Mouse (Mus musculus): ENCODE data around the gene Mark4. TPM values are rescaled to one million over a fixed set of nuclear protein-coding genes. Genes with fewer than 3 reads are reported as not detected.

The Mark4 gene
- polyA plus RNA-seq, 1 experiment = 29.2 TPM

DNA sequence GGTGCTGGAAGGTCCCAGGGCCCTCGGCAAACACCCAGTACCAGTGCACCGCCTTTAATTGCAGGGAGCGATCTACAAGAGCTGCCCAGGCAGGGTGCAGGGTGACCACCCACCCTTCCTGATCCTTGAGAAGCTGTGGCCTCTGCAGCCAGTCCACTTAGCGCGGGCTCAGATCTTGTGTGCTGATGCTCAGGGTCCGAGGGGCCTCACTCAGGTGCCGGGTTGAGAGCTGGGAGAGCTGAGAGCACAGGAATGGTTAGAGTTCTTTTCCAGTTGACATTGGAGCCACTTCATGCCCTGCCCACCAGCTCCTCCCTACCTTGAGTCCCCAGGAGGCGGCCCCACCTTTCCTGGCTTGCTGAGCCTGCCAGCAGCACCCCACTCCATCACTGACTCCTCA, 64.1 kb downstream of the Mark4 start:
- 74% methylated on average over 8 of the region's 8 CpGs for WGBS
- no peak for DNase-seq
- TF ChIP-seq CTCF (IDR thresholded peaks at IDR 0.05; ENCODE audit: insufficient read depth, low read length) (no peak), POLR2A (IDR thresholded peaks at IDR 0.05; ENCODE audit: borderline replicate concordance, extremely low read depth, low read depth, low read length) (no peak)
- H3K4me1 ChIP-seq (ENCODE audit: control insufficient read depth, insufficient read depth, low read length) = no peaks in the 10 kb centered on the region
- no peak overlapping the region for H3K4me3 ChIP-seq (replicated peaks; ENCODE audit: extremely low read depth, low read depth, low read length)

DNA sequence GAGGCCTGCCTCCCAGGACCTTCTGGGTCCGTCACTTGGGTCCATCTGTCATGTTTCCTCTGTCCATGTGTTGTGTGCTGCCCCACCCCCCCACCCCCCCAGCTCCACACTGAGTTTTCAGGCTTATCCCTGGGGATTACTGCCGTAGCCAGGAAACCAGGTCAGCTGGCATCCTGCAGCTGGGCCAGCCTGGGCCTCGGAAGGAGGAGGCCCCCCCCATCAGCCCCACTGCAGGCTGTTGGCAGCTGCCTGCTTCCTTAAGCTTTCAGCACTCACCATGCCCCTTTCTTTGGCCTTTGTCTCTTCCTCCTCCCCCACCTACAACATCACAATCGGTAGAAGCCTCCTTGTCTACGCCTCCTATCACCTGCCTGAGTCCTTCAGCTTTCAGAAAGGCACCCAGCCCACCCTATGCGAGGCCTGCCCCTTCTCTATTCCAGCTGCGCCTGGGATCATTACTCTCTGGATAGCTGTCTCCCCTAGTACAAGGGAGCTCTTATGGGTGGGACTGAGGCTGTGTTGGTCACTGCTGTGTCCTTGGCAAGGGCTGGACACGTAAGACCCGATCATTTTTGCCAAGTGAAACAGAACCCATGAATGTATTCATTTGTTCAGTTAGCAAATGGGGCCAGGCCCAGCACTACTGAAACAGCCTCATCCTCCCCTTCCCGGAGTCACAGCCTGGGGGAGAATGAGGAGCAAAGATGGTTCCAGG, 69.8 kb downstream of the Mark4 start:
- Histone ChIP-seq H3K4me3 (replicated peaks; ENCODE audit: extremely low read depth, low read depth, low read length) (no peak overlapping the region), H3K4me1 (ENCODE audit: control insufficient read depth, insufficient read depth, low read length) (no peaks in the 10 kb centered on the region)
- TF ChIP-seq POLR2A (IDR thresholded peaks at IDR 0.05; ENCODE audit: borderline replicate concordance, extremely low read depth, low read depth, low read length) = no peak
- 73% methylated on average over 10 of the region's 10 CpGs for WGBS
- no peak for DNase-seq

DNA sequence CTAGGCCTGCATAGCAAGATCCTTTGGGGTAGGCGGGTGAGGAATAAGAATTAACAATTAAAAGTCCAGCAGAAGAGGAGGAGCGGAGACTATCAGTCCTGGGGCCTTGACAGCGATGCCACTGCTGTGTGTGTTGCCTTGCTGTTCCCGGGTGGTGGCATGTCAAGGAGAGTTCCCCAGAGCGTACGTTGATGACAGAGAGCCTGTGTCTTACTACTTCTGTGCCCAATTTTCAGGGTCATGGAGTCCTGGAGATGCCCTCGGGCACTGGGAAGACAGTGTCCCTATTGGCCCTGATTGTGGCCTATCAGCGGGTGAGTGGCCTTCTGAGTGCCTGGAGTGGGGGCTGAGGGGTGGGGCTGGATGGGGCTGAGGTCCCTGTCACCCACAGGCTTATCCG, 74.9 kb downstream of the Mark4 start:
- no peak for TF ChIP-seq CTCF (IDR thresholded peaks at IDR 0.05; ENCODE audit: insufficient read depth, low read length)
- no peak for TF ChIP-seq POLR2A (IDR thresholded peaks at IDR 0.05; ENCODE audit: borderline replicate concordance, extremely low read depth, low read depth, low read length)
- H3K4me1 ChIP-seq (ENCODE audit: control insufficient read depth, insufficient read depth, low read length) = 0 out of 2 replicates have a peak, but pooled peaks cover 4% of the 10 kb centered on the region
- 92% methylated on average over 9 of the region's 9 CpGs for WGBS
- H3K4me3 ChIP-seq (replicated peaks; ENCODE audit: extremely low read depth, low read depth, low read length) = no peak overlapping the region
- no peak for DNase-seq

DNA sequence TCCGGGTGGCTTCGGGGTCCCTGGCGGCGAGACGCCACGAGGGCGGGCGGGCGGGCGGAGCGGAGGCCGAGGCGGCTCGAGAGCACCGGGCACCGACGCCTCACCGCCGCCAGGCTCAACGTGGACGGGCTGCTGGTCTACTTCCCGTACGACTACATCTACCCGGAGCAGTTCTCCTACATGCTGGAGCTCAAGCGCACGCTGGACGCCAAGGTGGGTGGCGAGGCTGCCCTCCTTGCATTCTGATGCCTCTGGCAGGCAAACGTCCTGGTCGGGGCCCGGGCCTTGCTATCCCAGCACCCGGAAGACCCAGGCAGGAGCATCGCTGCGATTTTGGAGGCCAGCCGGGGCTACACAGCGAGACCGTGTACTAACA, 76.5 kb downstream of the Mark4 start:
- Histone ChIP-seq H3K4me3 (replicated peaks; ENCODE audit: extremely low read depth, low read depth, low read length) (peak overlapping the region; percentile 73), H3K4me1 (ENCODE audit: control insufficient read depth, insufficient read depth, low read length) (0 out of 2 replicates have a peak, but pooled peaks cover 4% of the 10 kb centered on the region)
- no peak for DNase-seq
- TF ChIP-seq POLR2A (IDR thresholded peaks at IDR 0.05; ENCODE audit: borderline replicate concordance, extremely low read depth, low read depth, low read length) (no peak), CTCF (IDR thresholded peaks at IDR 0.05; ENCODE audit: insufficient read depth, low read length) (no peak)
- under 1% methylated on average over 37 of the region's 37 CpGs for WGBS

DNA sequence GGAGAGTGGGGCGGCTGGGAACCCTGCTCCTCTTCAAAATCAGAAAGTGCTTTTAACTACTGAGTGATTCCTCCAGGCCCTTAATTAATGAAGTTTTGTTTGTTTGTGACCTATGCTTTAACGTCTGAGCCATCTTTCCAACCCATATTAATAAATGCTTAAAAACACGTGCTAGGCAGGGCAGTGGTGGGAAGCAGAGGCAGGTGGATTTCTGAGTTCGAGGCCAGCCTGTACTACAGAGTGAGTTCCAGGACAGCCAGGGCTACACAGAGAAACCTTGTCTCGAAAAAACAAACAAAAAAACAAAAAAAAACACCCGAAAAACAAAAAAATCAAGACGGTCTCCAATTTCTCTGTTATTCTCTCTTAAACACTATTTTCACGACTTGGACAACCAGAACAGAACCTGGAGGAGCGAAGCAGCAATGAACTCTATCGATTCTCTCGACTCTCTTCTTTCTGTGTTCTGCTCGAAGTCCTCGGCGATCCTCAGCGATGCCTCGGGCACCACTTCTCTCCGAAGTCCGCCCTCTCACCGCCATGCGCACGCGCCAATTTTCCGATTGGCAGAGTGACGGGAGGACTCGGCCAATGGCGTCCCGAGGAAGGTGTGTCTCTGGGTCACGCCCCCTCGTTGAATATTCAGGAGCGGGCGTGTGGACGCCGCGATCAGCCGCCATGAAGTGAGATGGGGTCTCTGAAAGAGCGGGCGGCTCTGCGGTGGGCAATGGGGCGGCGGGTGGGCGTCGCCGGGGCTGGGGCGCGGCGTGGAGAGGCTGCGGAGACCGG, 77.0 kb downstream of the Mark4 start, which contains the start of gene Ercc2:
Gene Ercc2 (plus strand): TSS at position 634 of the 789 bp plus-strand sequence.
- peak within 1 kb of the TSS; percentile 73 for H3K4me3 ChIP-seq (replicated peaks; ENCODE audit: extremely low read depth, low read depth, low read length)
- WGBS = 6% methylated on average over 48 of the region's 48 CpGs
- H3K4me1 ChIP-seq (ENCODE audit: control insufficient read depth, insufficient read depth, low read length) = 0 out of 2 replicates have a peak, but pooled peaks cover 4% of the 10 kb centered on the region
- peak; percentile 98 for DNase-seq
- TF ChIP-seq CTCF (IDR thresholded peaks at IDR 0.05; ENCODE audit: insufficient read depth, low read length) = no peak
- TF ChIP-seq POLR2A (IDR thresholded peaks at IDR 0.05; ENCODE audit: borderline replicate concordance, extremely low read depth, low read depth, low read length) = 0 out of 2 replicates have a peak, but pooled peaks have one; percentile 41

DNA sequence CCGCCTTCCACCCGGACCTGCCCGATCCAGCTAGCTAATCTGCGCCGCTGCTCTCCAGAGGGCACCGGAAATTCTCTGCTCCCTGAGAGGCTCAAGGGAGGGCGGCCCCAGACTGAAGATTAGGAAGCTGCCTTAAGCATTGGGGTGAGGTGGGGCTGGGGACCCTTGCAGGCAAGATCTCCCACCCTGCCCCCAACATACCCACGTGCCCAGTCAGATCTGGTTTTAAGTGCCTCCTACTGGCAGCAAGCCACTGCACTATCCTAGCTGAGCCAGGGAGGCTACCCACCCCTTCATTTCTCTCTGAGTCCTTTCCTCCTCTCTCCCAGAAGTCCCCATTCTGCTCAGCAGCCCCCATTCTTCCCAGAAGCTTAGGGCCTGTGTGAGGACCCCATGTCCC, 80.6 kb downstream of the Mark4 start:
- WGBS = 61% methylated on average over 8 of the region's 8 CpGs
- H3K4me3 ChIP-seq (replicated peaks; ENCODE audit: extremely low read depth, low read depth, low read length) = no peak overlapping the region
- 0 out of 2 replicates have a peak, but pooled peaks cover 2% of the 10 kb centered on the region for H3K4me1 ChIP-seq (ENCODE audit: control insufficient read depth, insufficient read depth, low read length)
- peak; percentile 31 for DNase-seq
- TF ChIP-seq CTCF (IDR thresholded peaks at IDR 0.05; ENCODE audit: insufficient read depth, low read length) (no peak), POLR2A (IDR thresholded peaks at IDR 0.05; ENCODE audit: borderline replicate concordance, extremely low read depth, low read depth, low read length) (no peak)

DNA sequence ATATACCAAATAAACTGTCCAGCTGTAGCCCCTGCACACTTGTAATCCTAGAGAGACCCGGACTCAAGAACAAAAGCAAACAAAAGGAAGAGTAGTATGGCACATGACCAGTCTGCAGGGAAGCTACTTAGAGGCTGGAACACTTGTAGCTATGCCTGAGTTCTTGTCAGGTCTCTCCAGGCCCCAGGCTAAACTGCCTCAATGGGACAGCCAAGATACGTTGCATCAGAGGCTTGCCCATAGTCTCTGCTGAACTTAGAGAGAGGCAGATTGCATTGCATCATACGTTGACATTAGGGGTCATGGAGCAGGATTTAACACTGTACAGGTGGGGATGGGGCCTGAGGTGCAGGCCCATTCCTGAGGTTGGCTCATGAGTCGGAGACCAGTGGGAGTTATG, 82.6 kb downstream of the Mark4 start:
- TF ChIP-seq CTCF (IDR thresholded peaks at IDR 0.05; ENCODE audit: insufficient read depth, low read length) (no peak), POLR2A (IDR thresholded peaks at IDR 0.05; ENCODE audit: borderline replicate concordance, extremely low read depth, low read depth, low read length) (no peak)
- H3K4me1 ChIP-seq (ENCODE audit: control insufficient read depth, insufficient read depth, low read length) = no peaks in the 10 kb centered on the region
- DNase-seq = no peak
- no peak overlapping the region for H3K4me3 ChIP-seq (replicated peaks; ENCODE audit: extremely low read depth, low read depth, low read length)
- WGBS = 72% methylated on average over 4 of the region's 4 CpGs

DNA sequence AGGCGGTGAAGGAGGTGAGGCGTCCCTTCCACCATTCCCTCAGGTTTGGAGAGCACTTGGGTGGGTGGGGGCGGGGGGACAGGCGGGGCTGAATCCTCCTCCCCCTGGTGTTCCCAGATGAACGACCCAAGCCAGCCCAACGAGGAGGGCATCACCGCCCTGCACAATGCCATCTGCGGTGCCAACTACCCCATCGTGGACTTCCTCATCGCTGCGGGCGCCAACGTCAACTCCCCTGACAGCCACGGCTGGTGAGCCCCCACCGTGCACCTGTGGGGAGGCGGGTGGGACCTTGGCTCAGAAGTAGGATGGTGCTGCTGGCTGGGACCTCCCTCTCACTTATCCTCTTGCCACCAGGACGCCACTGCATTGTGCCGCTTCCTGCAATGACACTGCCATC, 83.3 kb downstream of the Mark4 start:
- DNase-seq = no peak
- WGBS = 78% methylated on average over 18 of the region's 18 CpGs
- Histone ChIP-seq H3K4me3 (replicated peaks; ENCODE audit: extremely low read depth, low read depth, low read length) (no peak overlapping the region), H3K4me1 (ENCODE audit: control insufficient read depth, insufficient read depth, low read length) (no peaks in the 10 kb centered on the region)
- TF ChIP-seq CTCF (IDR thresholded peaks at IDR 0.05; ENCODE audit: insufficient read depth, low read length) (no peak), POLR2A (IDR thresholded peaks at IDR 0.05; ENCODE audit: borderline replicate concordance, extremely low read depth, low read depth, low read length) (no peak)

Other genes with a start within 250 kb of the Mark4 start
- gene Gpr4, start 246.3 kb downstream of the Mark4 start, polyA plus RNA-seq (2012; rRNA removed) = 21.6 and 29.5 TPM in 2 replicates
- gene Opa3, start 230.5 kb downstream of the Mark4 start, polyA plus RNA-seq (2012; rRNA removed) = 24.6 and 27.6 TPM in 2 replicates
- gene Vasp, start 187.0 kb downstream of the Mark4 start, polyA plus RNA-seq (2012; rRNA removed) = 194 TPM in 2 replicates
- 0.23 and 0.36 TPM in 2 replicates for gene Ppm1n, start 178.8 kb downstream of the Mark4 start, polyA plus RNA-seq (2012; rRNA removed)
- 56.3 and 76.2 TPM in 2 replicates for gene Rtn2, start 176.2 kb downstream of the Mark4 start, polyA plus RNA-seq (2012; rRNA removed)
- gene Fosb, start 148.8 kb downstream of the Mark4 start, polyA plus RNA-seq (2012; rRNA removed) = 4.0 and 4.6 TPM in 2 replicates
- gene Ercc1, start 114.0 kb downstream of the Mark4 start, polyA plus RNA-seq (2012; rRNA removed) = 38.7 and 46.6 TPM in 2 replicates
- gene Cd3eap, start 99.3 kb downstream of the Mark4 start, polyA plus RNA-seq (2012; rRNA removed) = 4.6 and 5.2 TPM in 2 replicates
- 10.0 and 17.8 TPM in 2 replicates for gene Ppp1r13l, start 99.1 kb downstream of the Mark4 start, polyA plus RNA-seq (2012; rRNA removed)
- gene Ercc2, start 76.8 kb downstream of the Mark4 start, polyA plus RNA-seq (2012; rRNA removed) = 43.3 and 44.6 TPM in 2 replicates
- gene Klc3, start 54.7 kb downstream of the Mark4 start, polyA plus RNA-seq (2012; rRNA removed) = 14.1 and 18.2 TPM in 2 replicates
- gene Ckm, start 54.0 kb downstream of the Mark4 start, polyA plus RNA-seq (2012; rRNA removed) = 88.3 and 1,345 TPM in 2 replicates
- gene Exoc3l2, start 4.5 kb upstream of the Mark4 start, polyA plus RNA-seq (2012; rRNA removed) = 2.7 and 3.4 TPM in 2 replicates
- gene Bloc1s3, start 49.5 kb upstream of the Mark4 start, polyA plus RNA-seq (2012; rRNA removed) = 12.2 and 12.9 TPM in 2 replicates
- 63.1 and 93.4 TPM in 2 replicates for gene Trappc6a, start 49.6 kb upstream of the Mark4 start, polyA plus RNA-seq (2012; rRNA removed)
- gene Nkpd1, start 59.0 kb upstream of the Mark4 start, polyA plus RNA-seq (2012; rRNA removed) = 0.62 and 17.3 TPM in 2 replicates
- 113 and 121 TPM in 2 replicates for gene Ppp1r37, start 104.3 kb upstream of the Mark4 start, polyA plus RNA-seq (2012; rRNA removed)
- 4.3 and 5.0 TPM in 2 replicates for gene Zfp296, start 118.5 kb upstream of the Mark4 start, polyA plus RNA-seq (2012; rRNA removed)
- gene Gemin7, start 118.8 kb upstream of the Mark4 start, polyA plus RNA-seq (2012; rRNA removed) = 99.2 and 132 TPM in 2 replicates
- gene Clasrp, start 145.7 kb upstream of the Mark4 start, polyA plus RNA-seq (2012; rRNA removed) = 96.1 and 134 TPM in 2 replicates
- gene Relb, start 170.6 kb upstream of the Mark4 start, polyA plus RNA-seq (2012; rRNA removed) = 32.5 and 34.9 TPM in 2 replicates
- gene Clptm1, start 206.2 kb upstream of the Mark4 start, polyA plus RNA-seq (2012; rRNA removed) = 96.8 and 143 TPM in 2 replicates
- gene Apoc2, start 219.1 kb upstream of the Mark4 start, polyA plus RNA-seq (2012; rRNA removed) = 1.9 and 5.1 TPM in 2 replicates
- not detected in 2 replicates for gene Gm44805, start 222.6 kb upstream of the Mark4 start, polyA plus RNA-seq (2012; rRNA removed)
- 1.1 and 1.4 TPM in 2 replicates for gene Apoc4, start 222.7 kb upstream of the Mark4 start, polyA plus RNA-seq (2012; rRNA removed)
- gene Apoc1, start 233.8 kb upstream of the Mark4 start, polyA plus RNA-seq (2012; rRNA removed) = 25.9 and 29.2 TPM in 2 replicates
- gene Apoe, start 240.4 kb upstream of the Mark4 start, polyA plus RNA-seq (2012; rRNA removed) = 815 and 1,134 TPM in 2 replicates